Mouse (Mus musculus) cerebellum, adult 2 months (tissue): ENCODE results near the gene Slc6a20a.

ENCODE experiments used
- CTCF ChIP-seq: fragments of 200-500 bp; IDR thresholded peaks from 2 replicates; pipeline ENCODE4 v1.5.1; 2011; ENCODE audit warnings: low read depth, mild to moderate bottlenecking, control low read depth, low read length, moderate library complexity, borderline replicate concordance; ENCODE audit not compliant: insufficient read depth
- POLR2A ChIP-seq: fragments of 200-500 bp; IDR thresholded peaks from 2 replicates; pipeline ENCODE4 v1.6.1; 2011; ENCODE audit warnings: low read length, control low read depth, borderline replicate concordance; ENCODE audit not compliant: insufficient read depth

- TF ChIP-seq CTCF: no peak
- no peak for TF ChIP-seq POLR2A
These were observed 21.2 kb downstream of the Slc6a20a start for GRCm38 (mm10) chr9:123657457-123657856.
